Mouse (Mus musculus) left cerebral cortex, postnatal 25 days (tissue): Measurements from ENCODE around the gene Gm11634. TPM values are rescaled to one million over a fixed set of nuclear protein-coding genes. Genes with fewer than 3 reads are reported as not detected.
"Not testable (repeated sequence)": the region's sequence is repeated elsewhere in the genome, so short reads cannot be mapped to it uniquely, and the experiment has no call there.

Experiments used
- DNase-seq, 2 experiments: peaks; one replicate each; pipeline ENCODE4 v3.0.0; 2022; ENCODE audit warnings: low spot score in 2 of 2, mixed read lengths in 1 of 2
- intact Hi-C: fragments of 180-260 bp; cut with DNase I; formaldehyde crosslinking; loops from one replicate; pipeline ENCODE4 v1.15.1; 2025
- total RNA-seq, 2 experiments: library from RNA; stranded (reverse); gene quantifications; 2 replicates each; pipeline ENCODE4 v1.2.3; 2021

The Gm11634 gene
- total RNA-seq: not detected

DNA sequence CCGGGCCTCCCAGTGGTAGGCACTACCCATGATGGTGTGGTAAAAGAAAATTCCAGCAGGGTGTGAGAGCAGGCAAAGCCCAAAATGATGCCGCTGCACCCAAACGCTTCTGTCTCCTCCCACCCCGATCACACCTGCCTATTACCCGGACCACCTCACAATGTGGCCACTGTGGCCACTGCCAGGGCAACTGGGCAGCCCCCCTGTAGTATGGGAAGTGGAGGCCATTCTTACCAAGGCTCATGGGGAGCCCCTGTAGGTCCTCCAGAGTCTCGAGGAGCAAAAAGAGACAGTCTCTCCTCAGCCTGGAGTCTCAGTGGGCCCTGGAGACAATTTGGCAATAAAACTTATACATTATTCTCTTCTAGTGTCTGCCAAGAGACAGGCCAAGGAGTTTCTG lies at the start of gene Gm11634:
Gene Gm11634, minus strand, starts transcription at position 101 of the 400 bp plus-strand sequence.
- no peak for DNase-seq
- intact Hi-C loops: no loop called here

DNA sequence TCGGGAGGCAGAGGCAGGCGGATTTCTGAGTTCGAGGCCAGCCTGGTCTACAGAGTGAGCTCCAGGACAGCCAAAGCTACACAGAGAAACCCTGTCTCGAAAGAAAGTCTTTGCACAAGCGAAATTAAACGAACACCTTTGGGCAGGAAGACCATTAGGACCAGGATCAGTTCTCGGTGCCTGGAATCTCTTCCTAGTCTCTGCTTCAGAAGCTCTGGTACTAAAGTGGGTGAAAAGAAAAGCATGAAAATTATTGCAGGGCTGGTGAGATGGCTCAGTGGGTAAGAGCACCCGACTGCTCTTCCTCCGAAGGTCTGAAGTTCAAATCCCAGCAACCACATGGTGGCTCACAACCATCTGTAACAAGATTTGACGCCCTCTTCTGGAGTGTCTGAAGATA lies 48.0 kb upstream of the Gm11634 start:
- DNase-seq, intact Hi-C loops: not testable (repeated sequence)

DNA sequence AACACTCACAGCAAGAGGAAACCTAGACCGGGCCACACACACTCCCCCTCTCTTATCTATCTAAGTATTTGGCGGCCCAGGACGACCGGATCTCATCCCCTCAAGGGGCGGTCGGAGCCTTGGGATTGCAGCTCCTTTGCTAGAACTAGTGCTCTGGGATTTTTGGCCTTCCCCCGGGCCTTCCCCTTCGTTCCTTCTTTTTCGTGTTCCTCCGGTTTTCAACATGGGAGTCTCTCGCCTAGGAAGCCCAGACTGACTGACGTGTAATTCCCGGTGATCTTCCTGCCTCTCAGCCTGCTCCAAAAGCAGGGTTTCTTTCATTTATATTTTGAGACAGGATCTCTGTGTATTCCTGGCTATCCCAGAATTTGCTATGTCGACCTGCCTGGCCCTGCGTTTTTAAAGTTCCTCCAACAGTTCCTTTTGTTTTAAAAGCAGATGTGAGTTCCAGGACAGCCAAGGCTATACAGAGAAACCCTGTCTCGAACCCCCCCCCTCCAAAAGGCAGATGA lies 47.3 kb upstream of the Gm11634 start:
- DNase-seq, intact Hi-C loops: not testable (repeated sequence)

DNA sequence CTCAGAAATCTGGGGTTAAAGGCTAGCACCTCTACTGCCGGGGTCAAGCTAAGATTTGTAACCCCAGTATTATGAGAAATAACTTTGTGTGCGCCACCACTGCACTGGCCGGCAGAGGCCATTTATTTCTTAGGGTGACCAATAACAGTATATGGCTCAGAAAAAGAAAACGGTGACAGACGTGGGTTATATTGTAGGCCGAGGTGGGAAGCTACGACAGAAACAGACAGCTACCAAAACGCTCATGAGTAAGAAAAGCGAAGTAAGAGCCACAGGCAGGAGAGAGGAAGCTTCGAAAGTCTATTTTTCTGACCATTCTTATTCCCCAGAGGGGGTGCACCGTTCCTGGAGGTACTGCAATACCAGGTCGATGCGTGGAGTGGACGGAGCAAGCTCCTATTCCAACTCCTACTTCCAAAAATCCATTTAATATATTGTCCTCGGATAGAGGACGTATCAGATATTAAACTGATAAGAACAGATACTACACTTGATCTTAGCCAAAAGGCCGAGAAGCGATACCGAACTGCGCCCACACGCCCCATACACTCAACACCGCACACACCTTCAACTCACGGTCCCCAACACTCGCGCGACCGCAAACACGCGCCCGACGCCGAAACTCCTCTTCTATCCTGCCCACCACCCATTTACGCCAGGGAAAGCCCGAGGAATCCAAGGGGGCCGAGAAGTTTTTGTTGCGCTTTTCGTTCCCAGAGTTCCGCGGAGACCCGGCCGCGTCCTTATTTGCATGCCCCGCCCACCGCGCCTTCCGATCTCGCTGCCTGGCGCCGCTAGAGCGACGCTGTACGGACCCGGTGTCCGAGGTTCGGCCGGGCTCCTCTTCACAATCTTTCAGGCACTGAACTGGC lies 46.6 kb upstream of the Gm11634 start:
- intact Hi-C loops: not testable (repeated sequence)
- peak; percentile 64 to 73 for DNase-seq

DNA sequence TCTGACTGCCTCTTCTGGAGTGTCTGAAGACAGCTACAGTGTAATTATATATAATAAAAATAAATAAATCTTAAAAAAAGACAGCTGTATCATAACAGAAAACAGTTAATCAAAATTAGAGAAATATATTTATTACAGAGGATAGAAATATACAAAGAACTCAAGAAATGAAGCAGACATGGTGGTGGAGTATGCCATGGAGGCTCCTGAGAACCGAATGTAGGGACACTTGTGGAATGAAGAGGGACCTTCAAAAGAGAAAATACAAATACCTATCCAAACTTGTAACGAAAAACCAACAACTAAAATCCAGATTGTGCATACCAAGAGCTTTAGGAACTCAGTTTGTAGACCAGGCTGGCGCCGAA lies 46.0 kb upstream of the Gm11634 start:
- DNase-seq, intact Hi-C loops: not testable (repeated sequence)

DNA sequence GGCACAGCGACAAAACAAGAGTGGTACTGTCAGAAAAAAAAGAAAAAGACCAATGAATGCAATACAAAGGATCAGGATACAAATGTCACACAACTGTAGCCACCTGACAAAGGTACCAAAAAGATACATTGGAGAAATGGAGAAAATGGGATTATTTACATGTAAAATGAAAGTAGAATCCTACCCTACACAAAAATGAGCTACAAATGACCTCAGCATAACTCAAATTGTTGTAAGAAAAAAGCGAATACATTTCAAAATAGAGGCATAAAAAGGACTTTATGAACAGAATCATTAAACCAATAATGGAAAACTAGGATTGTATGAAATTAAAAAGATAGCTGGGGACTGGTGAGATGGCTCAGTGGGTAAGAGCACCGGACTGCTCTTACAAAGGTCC lies 45.5 kb upstream of the Gm11634 start:
- intact Hi-C loops: no loop called here
- DNase-seq: no peak

DNA sequence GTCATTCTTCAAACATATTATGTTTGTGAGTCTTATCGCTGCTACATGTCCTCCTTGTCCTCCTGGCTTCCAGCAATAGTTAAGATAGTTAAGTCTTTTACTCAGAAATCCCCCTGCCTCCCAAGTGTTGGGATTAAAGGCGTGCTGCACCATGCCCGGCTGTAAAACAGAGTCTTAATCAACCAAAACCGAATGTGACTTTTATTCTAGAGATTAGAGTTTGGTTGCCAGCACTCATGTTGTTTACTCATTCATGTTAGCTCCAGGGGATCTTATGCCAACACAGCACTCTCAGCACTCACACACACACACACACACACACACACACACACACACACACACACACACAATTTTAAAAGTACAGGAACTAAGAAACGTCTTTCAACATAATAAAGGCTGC lies 43.9 kb upstream of the Gm11634 start:
- DNase-seq: no peak

DNA sequence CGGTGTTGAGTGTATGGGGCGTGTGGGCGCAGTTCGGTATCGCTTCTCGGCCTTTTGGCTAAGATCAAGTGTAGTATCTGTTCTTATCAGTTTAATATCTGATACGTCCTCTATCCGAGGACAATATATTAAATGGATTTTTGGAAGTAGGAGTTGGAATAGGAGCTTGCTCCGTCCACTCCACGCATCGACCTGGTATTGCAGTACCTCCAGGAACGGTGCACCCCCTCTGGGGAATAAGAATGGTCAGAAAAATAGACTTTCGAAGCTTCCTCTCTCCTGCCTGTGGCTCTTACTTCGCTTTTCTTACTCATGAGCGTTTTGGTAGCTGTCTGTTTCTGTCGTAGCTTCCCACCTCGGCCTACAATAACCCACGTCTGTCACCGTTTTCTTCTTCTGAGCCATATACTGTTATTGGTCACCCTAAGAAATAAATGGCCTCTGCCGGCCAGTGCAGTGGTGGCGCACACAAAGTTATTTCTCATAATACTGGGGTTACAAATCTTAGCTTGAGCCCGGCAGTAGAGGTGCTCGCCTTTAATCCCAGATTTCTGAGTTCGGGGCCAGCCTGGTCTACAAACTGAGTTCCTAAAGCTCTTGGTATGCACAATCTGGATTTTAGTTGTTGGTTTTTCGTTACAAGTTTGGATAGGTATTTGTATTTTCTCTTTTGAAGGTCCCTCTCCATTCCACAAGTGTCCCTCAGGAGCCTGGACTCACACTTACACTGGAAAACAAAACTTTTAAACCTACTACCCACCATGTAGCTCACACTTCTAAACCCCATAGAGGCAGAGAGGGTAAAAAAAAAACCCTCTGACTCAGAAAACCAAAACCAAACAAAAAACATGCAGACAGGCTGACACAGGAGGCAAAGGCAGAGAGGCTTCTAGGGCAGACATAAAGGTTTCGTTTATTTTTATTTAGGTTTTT lies 42.9 kb upstream of the Gm11634 start:
- DNase-seq: peak; percentile 12 to 69
- intact Hi-C loops: not testable (repeated sequence)

More for the DNA sequence above, 43.9 kb upstream of the Gm11634 start:
- intact Hi-C loops: no loop called here

DNA sequence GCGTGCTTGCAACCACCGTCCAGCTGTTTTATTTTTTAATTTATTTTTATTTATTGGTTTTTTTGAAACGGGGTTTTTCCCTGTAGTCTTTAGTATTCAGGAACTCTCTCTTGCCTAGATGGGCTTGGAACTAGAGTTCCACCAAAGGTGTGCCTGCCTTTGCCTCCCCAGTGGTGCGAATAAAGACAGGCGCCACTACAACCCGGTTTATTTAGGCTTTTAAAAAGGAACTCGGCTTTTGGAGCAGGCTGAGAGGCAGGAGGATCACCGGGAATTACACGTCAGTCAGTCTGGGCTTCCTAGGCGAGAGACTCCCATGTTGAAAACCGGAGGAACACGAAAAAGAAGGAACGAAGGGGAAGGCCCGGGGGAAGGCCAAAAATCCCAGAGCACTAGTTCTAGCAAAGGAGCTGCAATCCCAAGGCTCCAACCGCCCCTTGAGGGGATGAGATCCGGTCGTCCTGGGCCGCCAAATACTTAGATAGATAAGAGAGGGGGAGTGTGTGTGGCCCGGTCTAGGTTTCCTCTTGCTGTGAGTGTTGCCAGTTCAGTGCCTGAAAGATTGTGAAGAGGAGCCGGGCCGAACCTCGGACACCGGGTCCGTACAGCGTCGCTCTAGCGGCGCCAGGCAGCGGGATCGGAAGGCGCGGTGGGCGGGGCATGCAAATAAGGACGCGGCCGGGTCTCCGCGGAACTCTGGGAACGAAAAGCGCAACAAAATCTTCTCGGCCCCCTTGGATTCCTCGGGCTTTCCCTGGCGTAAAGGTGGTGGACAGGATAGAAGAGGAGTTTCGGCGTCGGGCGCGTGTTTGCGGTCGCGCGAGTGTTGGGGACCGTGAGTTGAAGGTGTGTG lies 42.0 kb upstream of the Gm11634 start:
- peak; percentile 81 to 85 for DNase-seq
- intact Hi-C loops: not testable (repeated sequence)

DNA sequence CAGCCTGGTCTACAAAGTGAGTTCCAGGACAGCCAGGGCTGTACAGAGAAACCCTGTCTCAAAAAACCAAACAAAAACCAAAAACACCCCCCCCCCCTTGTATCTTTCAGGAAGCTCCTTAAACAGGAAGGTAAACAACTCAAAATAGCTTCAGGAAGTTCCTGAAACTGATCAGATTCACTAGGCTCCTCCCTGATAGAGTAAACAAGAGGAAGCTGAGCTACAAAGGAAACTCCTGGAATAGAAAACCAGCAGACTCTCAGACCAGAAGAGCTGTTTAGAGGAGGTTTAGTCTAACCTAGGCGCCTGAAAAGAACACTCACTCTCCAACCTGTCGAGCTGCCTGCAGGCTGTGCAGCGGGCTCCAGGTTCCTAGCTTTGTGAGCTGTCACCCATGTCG lies 40.7 kb upstream of the Gm11634 start:
- DNase-seq: no peak
- intact Hi-C loops: no loop called here

DNA sequence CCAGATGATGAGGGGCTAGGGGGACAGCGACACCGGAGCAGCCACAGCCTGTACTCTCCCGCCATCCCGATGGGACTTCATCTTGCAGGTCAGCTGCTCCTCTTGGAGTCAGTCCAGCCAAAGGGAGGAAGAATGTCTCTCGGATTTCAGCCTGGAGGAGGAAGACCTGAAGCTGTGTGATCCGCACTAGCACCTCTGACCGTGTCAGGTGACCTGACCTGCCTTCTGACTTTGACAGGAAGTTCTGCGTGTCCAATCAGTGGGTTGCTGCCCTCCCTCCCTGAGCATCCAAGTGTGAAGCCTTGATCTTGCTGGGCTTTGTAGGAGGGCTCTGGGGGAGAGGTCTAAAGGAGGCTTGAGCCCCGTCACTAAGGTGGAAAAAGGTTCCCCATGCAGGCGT lies 36.6 kb upstream of the Gm11634 start:
- no peak for DNase-seq
- intact Hi-C loops: no loop called here

DNA sequence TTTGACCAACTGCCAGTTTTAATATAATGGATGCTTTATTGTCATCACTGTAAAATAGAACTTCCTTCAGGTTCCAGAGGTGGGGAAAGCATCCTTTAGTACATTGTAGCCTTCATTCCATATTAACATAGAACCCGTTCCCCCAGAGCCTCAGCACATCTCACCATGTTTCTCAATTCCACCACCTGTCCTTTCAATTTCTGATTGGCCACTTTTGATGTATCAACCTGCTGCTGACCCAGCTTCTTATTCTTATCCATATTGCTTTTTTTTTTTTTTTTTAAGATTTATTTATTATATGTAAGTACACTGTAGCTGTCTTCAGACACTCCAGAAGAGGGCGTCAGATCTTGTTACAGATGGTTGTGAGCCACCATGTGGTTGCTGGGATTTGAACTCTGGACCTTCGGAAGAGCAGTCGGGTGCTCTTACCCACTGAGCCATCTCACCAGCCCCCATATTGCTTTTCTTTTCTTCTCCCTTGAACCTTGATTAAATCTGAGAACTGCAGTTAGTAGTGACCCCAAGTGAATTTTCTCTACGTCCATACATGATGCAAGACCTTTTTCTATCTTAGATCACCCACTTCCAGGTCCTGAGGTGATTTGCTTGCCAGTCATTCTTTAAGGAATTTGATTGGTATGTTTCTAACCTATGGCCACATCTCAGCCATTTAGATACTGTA lies 29.8 kb upstream of the Gm11634 start:
- not testable (repeated sequence) for DNase-seq

DNA sequence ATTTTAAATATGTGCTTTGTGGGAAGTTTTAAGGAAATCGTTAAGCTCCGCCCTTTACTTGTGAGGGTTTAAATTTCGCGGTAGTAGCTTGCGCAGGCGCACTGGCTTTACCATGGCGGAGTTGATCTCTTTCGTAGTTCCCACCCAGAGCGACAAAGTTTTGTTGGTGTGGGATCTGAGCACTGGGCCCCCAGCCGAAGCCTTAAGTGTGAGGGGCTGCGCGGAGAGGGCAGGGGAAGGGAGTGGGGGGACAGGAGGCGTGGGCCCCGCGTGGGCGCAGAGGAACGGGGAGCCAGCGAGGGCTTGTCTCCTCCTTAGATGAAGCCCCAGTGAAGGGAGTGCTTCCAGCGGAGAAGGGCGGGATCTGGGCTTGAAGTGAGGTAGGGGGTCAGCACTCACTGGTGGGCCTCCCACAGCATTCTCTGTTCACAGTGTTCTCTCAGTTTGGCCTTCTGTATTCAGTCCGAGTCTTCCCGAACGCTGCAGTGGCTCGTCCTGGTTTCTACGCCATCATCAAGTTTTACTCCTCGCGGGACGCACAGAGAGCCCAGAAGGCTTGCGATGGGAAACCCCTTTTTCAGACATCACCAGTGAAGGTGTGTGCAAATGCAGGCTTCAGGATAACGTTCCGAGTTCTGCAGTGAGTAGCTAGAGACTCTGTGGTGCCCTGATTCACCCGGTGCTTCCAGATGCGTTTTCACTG lies 29.0 kb upstream of the Gm11634 start:
- peak; percentile 68 to 72 for DNase-seq
- intact Hi-C loops: no loop called here

More for the DNA sequence above, 29.8 kb upstream of the Gm11634 start:
- intact Hi-C loops: not testable (repeated sequence)

DNA sequence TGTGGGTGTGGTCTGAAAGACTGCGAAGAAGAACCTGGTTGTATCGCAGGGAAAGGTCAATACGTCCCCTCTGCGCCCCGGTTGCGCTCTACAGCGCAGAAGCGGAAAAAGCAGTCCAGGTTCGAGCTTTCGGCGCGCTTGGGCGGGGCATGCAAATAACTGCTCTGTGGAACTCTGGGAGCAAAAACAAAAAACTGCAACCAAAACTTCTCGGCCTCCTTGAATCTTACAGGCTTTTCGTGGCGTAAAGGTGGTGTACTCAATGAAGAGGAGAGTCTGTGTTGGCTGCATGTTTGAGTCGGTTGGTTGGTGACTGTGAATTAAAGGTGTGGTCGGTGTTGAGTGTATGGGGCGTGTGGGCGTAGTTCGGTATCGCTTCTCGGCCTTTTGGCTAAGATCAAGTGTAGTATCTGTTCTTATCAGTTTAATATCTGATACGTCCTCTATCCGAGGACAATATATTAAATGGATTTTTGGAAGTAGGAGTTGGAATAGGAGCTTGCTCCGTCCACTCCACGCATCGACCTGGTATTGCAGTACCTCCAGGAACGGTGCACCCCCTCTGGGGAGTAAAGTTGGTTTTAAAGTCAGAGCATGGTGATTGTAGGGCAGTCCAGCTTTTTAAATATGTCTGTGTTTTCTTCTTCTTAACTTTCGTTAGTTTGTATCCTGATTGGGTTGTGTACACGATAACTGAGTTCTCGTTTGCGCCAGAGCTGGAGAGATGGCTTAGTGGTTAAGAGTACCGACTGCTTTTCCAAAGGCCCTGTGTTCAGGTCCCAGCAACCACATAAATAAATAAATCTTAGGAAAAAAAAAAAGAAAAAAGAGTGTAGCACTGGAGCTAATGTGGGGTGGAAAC lies 28.2 kb upstream of the Gm11634 start, which contains the start of gene Rdm1:
Gene Rdm1, plus strand, starts transcription at position 201 of the 862 bp plus-strand sequence.
- intact Hi-C loops: no loop called here

DNA sequence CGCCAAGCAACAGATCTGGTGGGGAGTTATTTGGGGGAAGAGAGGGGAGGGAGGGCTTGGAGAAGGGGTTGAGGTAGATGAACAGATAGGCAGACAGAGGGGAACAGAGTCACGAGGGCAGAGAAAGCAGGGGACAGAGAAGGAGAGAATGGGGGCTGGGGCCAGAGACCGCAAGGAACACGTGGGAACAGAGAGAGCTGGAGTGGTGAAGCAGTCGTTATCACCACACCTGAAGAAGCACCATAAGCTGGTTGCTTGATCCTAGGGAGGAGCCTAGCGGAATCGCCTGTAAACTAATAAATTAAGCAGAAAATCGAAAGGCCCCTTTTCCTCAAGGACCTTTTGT lies 27.6 kb upstream of the Gm11634 start:
- intact Hi-C loops: no loop called here
- no peak for DNase-seq

More for the DNA sequence above, 28.2 kb upstream of the Gm11634 start, which contains the start of gene Rdm1:
- peak; percentile 81 to 84 for DNase-seq

DNA sequence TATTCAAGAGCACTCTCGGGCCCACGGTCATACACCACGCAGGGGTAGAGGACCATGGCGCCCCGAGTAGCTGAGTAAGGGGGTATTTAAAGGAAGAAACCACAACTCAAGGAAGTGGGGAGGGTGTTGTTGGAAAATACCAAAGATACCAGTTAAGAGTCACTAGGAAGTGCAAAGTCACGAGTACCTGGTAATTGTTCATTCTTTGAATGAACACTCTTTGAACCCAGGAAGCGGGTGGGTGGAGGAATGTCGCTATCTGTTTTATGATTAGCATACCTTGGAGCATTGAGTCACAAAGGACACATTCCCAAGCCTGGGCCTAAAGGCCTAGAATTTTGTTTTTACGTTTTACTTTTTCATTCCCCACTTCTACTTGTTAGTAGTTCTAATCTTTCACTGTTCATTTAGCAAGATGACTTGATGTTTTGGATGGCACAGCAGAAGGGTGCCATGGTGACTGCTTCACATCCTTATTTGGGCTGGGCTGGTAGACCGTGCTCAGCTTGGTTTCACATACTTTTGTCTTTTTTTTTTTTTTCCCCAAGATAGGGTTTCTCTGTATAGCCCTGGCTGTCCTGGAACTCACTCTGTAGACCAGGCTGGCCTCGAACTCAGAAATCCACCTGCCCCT lies 21.1 kb upstream of the Gm11634 start:
- DNase-seq, intact Hi-C loops: not testable (repeated sequence)

DNA sequence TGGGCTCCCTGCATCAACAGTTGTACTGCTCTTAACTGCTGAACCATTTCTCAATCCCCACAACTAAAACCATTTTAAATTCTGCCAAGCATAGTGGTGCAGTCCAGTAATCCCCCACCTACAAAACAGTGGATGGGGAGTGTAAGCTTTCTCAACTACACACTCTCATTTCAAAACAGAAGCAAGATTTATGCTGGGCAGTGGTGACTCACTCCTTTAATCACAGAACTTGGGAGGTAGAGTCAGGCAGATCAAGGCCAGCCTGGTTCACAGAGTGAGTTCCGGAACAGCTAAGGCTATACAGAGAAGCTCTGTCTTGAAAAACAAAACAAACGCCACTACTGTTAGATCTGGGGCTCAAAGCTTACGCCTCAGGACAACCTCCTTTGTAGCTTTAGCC lies 19.5 kb upstream of the Gm11634 start:
- intact Hi-C loops: no loop called here
- no peak for DNase-seq
